Mouse (Mus musculus): ENCODE results near the gene Vmn1r211.
"Not testable (repeated sequence)": the region's sequence is repeated elsewhere in the genome, so short reads cannot be mapped to it uniquely, and the experiment has no call there.

Gene Vmn1r211

DNA sequence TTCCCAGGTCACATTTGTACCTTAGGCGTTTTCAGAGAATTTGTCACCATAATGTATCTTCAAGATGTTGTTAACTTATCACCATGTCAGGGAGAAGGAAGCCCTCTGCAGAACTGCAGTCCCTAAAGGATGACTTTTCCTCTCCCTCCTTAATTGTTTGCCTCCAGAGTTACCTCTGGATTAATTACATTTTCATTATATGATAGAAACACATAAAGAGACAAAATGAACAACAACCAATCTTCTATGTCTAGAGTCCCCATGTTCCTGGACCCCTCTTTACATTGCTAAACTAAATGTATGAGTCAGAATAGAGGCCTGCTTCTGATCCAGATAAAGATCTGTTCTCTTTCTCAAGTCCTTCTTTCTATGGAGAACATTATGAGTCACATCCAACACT, at the start of gene Vmn1r211:
TSS of gene Vmn1r211 (minus strand) at position 101 of the 400 bp plus-strand sequence.
- no peak for DNase-seq (ENCODE audit: low read depth, low spot score)

DNA sequence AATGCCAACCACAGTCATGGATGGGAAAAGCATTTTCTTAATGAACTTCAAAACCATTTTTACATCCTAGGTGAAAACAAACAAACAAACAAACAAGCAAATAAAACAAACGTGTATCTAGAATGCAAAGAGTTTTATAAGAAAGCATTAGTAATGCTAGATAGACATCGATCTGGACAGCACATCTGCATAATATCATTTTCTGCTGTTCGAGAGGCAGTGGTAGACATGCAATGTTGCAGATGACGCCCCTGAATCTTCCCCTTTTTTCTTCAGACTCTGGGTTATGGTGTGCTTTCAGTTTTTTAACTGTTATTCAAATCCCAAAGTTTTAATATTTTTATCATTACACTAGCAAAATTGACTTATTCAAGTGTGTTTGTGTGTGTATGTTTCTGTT, 26.7 kb upstream of the Vmn1r211 start, which contains the start of gene Vmn1r212:
TSS of gene Vmn1r212 (minus strand) at position 101 of the 400 bp plus-strand sequence.
- no peak for DNase-seq (ENCODE audit: low read depth, low spot score)

DNA sequence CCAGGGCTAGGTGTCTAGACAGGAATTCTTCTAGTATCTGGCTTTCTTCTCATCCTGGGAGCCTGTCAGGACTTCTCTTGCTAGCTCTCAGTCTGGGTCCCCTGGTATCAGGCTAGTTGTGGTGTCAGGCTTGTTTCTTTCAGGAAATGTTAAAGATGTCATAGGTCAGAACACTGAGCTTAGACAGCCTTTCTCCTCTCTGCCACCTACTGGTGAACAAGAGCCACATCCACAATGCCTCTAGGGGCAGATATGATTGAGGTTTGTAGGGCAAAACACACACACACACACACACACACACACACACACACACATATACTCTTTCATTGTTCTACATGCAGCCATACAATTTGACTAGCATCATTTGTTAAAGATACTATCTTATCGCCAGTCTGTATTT, 21.9 kb upstream of the Vmn1r211 start:
- DNase-seq (ENCODE audit: low read depth, low spot score), result peak; percentile 52

DNA sequence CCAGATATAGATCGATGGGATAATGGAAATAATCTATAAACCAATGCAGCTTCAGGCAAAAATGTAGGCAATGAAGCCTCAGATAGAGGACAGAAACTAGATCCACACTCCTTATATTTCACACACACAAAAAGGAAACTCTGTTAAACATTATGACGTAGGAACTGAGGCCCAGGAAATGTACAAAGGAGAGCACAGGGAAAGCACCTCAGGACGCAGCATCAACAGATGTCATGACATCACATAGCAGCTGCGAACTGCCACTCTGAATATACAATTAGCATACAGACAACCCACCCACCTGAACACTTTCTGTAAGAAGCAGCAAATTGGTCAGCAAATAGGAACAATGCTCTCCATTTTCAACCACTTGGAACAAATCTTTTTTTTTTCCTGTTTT, 2.6 kb downstream of the Vmn1r211 start:
- DNase-seq (ENCODE audit: low read depth, low spot score), result no peak

DNA sequence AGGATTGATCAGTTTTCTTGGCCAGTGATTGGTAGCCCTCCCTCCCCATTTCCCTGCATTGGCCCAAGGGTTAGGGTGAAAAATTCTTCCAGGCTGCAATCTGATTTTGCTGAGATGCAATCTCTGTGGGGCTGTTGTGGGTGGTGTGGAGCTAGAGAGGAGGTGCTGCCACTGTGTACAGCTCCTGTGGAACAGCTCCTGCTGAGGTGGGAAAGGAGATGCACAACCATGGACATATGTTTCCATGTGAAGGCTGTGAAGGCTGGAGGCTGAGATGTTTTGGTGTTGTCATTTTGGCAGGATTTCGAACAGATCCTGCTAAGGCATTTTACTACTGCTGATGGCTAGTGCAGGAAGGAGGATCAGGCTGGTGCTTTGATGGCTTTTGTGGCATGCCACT, 10.6 kb downstream of the Vmn1r211 start:
- no peak for DNase-seq (ENCODE audit: low read depth, low spot score)

DNA sequence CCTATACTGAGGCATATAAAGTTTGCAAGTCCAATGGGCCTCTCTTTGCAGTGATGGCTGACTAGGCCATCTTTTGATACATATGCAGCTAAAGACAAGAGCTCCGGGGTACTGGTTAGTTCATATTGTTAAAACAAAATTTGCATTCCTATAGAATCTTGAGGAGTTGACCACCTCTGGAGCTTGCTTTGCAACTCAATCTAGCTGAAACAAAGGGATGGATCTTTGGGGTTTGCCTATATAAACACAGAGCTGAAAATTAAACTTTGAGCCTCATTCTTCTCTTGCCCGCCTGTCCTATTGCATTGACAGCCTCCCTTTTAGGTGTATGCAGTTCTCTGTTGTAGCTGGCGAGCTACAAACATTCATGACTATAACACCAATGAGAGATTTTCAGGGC, 13.1 kb downstream of the Vmn1r211 start:
- DNase-seq (ENCODE audit: low read depth, low spot score), result peak; percentile 91

DNA sequence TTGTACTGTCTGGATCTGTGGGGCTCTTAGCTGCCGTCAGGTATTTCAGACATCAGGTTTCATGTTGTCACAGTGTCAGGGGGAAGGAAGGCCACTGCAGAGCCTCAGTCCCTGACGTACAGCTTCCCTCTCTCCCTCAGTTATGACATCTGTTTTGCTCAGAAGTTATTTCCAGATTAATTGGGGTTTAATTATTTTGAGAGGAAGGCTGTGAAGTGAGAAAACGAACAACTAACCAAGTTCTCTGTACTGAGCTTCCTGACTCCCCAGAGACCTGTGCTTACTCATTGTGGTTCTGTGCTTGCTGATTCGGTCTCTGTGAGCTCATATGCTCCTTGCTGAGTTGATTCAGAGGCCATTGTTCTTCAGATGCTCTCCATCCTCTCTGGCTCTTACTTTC, 26.1 kb downstream of the Vmn1r211 start, which contains the start of gene Vmn1r210:
TSS of gene Vmn1r210 (minus strand) at position 101 of the 400 bp plus-strand sequence.
- DNase-seq (ENCODE audit: low read depth, low spot score), result no peak

DNA sequence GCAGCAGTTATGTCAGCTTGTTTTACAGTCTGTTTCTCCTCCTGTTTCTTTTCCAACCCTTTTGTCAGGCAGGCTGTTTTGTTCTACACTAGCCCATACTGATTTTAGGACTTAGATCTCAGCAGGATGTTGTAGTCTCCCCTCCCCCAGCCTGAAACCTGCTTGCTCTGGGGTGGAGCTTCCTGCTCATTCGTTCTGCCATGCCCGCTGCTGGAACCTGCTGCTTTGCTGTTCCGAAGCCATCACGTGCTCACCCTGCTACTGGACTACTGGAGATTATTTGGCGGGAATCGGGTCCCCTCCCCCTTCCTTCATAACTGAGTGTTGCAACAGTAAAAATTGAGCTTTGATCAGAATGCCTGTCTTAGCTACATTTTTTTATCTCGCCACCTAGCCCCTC, 28.0 kb downstream of the Vmn1r211 start:
- peak; percentile 84 for DNase-seq (ENCODE audit: low read depth, low spot score)

DNA sequence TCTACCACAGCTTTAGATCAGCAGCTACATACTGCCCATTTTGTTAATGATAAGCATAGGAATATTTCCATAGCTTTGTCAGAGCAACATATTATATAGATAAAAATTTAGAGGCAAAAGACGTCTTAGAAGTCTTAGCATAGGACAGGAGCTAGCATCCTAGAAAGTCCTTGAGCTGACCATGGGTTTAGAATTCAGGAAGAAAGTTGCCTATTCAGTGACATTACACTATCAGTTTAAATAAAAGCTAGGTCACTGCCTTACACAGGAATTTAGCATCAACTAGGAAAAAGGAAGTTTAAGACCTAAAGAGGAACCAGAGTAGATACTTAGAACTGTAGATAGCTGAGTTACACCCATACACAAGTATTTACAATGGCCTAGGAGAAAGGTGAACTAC, 35.8 kb downstream of the Vmn1r211 start:
- not testable (repeated sequence) for DNase-seq (ENCODE audit: low read depth, low spot score)

DNA sequence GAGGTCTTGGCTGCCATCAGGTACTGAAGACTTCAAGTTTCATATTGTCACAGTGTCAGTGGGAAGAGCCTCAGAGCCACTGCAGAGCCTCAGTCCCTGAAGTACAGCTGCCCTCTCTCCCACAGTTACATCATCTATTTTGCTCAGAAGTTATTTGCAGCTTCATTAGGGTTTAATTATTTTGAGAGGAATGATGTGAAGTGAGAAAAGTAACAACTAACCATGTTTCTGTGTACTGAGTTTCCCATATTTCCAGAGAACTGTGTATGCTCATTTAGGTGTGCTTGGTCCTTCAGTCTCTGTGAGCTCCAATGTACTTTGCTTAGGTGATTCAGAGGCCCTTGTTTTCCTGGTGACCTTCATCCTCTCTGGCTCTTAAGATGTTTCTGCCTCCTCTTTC, 47.8 kb downstream of the Vmn1r211 start, which contains the start of gene Vmn1r209:
TSS of gene Vmn1r209 (minus strand) at position 101 of the 400 bp plus-strand sequence.
- DNase-seq (ENCODE audit: low read depth, low spot score), result not testable (repeated sequence)

Data from R1 (cell line).